Comparison of ENCODE assay signal across 12 mouse cellular contexts in genomic region chr12:25826928-25827327, GRCm38 (mm10).
DNase-seq lines count a peak whose midpoint lies in the region; ATAC-seq lines count a peak whose summit lies in the region.
"Had no signal": no experiment of that assay in that cellular context is flagged by ENCODE, and none has a peak within 500 bp of the region (broad histone marks: within the 10 kb centered on the region; RNA-seq: fewer than 3 reads in every experiment).

No protein-coding gene starts in this region.

- no peaks in the 10 kb centered on the region for H3K36me3 ChIP-seq in hindbrain, embryonic 10.5 days
- H3K36me3 ChIP-seq in hindbrain, embryonic 16.5 days (ENCODE audit: control insufficient read depth, insufficient read depth, low read length), result no peaks in the 10 kb centered on the region
- H3K36me3 ChIP-seq: embryonic facial prominence, embryonic 15.5 days had no signal

- ATAC-seq in hindbrain, embryonic 16.5 days, result no peak
- ATAC-seq: activated CD4-positive, CD25-positive, alpha-beta regulatory T cell, adult 4 months had no signal

- H3K4me1 ChIP-seq in hindbrain, embryonic 10.5 days (replicated peaks), result peaks cover 14% of the 10 kb centered on the region
- no peaks in the 10 kb centered on the region for H3K4me1 ChIP-seq in hindbrain, embryonic 16.5 days (ENCODE audit: control insufficient read depth, insufficient read depth, low read depth, low read length)

- no peaks in the 10 kb centered on the region for H3K9me3 ChIP-seq in hindbrain, embryonic 10.5 days
- no peaks in the 10 kb centered on the region for H3K9me3 ChIP-seq in hindbrain, embryonic 16.5 days (ENCODE audit: control insufficient read depth, low read length)
- H3K9me3 ChIP-seq: embryonic facial prominence, embryonic 15.5 days had no signal

- no peaks in the 10 kb centered on the region for H3K27me3 ChIP-seq in hindbrain, embryonic 10.5 days (ENCODE audit: insufficient read depth, poor library complexity, severe bottlenecking)
- H3K27me3 ChIP-seq in hindbrain, embryonic 16.5 days (replicated peaks; ENCODE audit: control insufficient read depth, insufficient read depth, low read length), result no peaks in the 10 kb centered on the region
- H3K27me3 ChIP-seq: embryonic facial prominence, embryonic 15.5 days had no signal

- intact Hi-C loops in heart, postnatal 10 days (cut with DNase I), result loop anchor here (10.0 kb wide), 1 partner anchor 732 kb away; the partner anchor contains the start of gene Id2

- peak overlapping the region; percentile 72 for H3K27ac ChIP-seq in hindbrain, embryonic 10.5 days
- no peak overlapping the region for H3K27ac ChIP-seq in hindbrain, embryonic 16.5 days (ENCODE audit: low read depth, low read length)
- H3K27ac ChIP-seq: embryonic facial prominence, embryonic 15.5 days had no signal

- H3K4me3 ChIP-seq in hindbrain, embryonic 10.5 days, result no peak overlapping the region
- H3K4me3 ChIP-seq in hindbrain, embryonic 16.5 days (ENCODE audit: low read length), result no peak overlapping the region
- H3K4me3 ChIP-seq: embryonic facial prominence, embryonic 15.5 days had no signal

- WGBS in hindbrain, embryonic 10.5 days, result 25% methylated on average over 3 of the region's 3 CpGs
- WGBS in hindbrain, embryonic 16.5 days, result 24% methylated on average over 3 of the region's 3 CpGs

- H3K9ac ChIP-seq in hindbrain, embryonic 16.5 days (ENCODE audit: low read depth, low read length), result no peak overlapping the region
- H3K9ac ChIP-seq: embryonic facial prominence, embryonic 15.5 days had no signal

- no peak overlapping the region for H3K4me2 ChIP-seq in hindbrain, embryonic 16.5 days (ENCODE audit: low read length)
- H3K4me2 ChIP-seq: embryonic facial prominence, embryonic 15.5 days; liver, embryonic 11.5 days had no signal

- peak; percentile 6 for DNase-seq in hindbrain, embryonic 10.5 days (ENCODE audit: low spot score)
- peak; percentile 24 for DNase-seq in lung, postnatal 25 days (ENCODE audit: low spot score)
- no peak for DNase-seq in lung, postnatal 4 days
- peak; percentile 43 for DNase-seq in embryo, embryonic 11 days
- peak; percentile 9 for DNase-seq in naive thymus-derived CD4-positive, alpha-beta T cell, adult 2 months (ENCODE audit: low read depth)
- no peak for DNase-seq in layer of hippocampus, adult 9-11 months
- DNase-seq in heart, postnatal 10 days, result no peak
- DNase-seq: kidney, adult 8-10 months had no signal

Comparison
In these comparisons a context has a peak if more than half of its experiments do, and no peak if none do; other contexts are left out.
1. DNase-seq: peak in hindbrain, embryonic 10.5 days (single experiment), lung, postnatal 25 days (single experiment), embryo, embryonic 11 days (single experiment) and naive thymus-derived CD4-positive, alpha-beta T cell, adult 2 months (single experiment); none in lung, postnatal 4 days (0 of 2), layer of hippocampus, adult 9-11 months (single experiment) and heart, postnatal 10 days (0 of 2).